Mouse (Mus musculus) limb, embryonic 14.5 days (tissue): ENCODE measurements around the gene Chst15. TPM values are rescaled to one million over a fixed set of nuclear protein-coding genes. Genes with fewer than 3 reads are reported as not detected.
A peak's percentile ranks its signal among the peaks of the same experiment; 100 is the strongest.

ENCODE experiments used
- ATAC-seq: fragments of 200-750 bp; cut with Nextera tagmentation; 2 replicates; pipeline ENCODE4 v1.8.0; 2017; ENCODE audit warnings: low read depth, moderate number of reproducible peaks, moderate TSS enrichment; ENCODE audit not compliant: low FRiP score
- DNase-seq: peaks from one replicate; pipeline ENCODE4 v3.0.0-alpha.2; 2015; ENCODE audit warnings: low spot score
- H3K27ac ChIP-seq: fragments of 300-500 bp; sonication (generic); replicated peaks from 2 replicates; pipeline ENCODE4 v1.5.1; 2014; ENCODE audit warnings: low read depth, mild to moderate bottlenecking, low read length, moderate library complexity, mixed read lengths
- H3K27me3 ChIP-seq: fragments of 300-500 bp; sonication (generic); 2 replicates; pipeline ENCODE4 v1.6.1; 2014; ENCODE audit warnings: low read length, mixed read lengths; ENCODE audit not compliant: control insufficient read depth, insufficient read depth
- H3K36me3 ChIP-seq: fragments of 300-500 bp; sonication (generic); 2 replicates; pipeline ENCODE4 v1.6.1; 2014; ENCODE audit warnings: mild to moderate bottlenecking, low read length, moderate library complexity, mixed read lengths; ENCODE audit not compliant: control insufficient read depth, insufficient read depth
- H3K4me1 ChIP-seq: fragments of 300-500 bp; sonication (generic); 2 replicates; pipeline ENCODE4 v1.6.1; 2014; ENCODE audit warnings: antibody characterized with exemption, low read length, mixed read lengths; ENCODE audit not compliant: control insufficient read depth, insufficient read depth
- H3K4me2 ChIP-seq: fragments of 300-500 bp; sonication (generic); replicated peaks from 2 replicates; pipeline ENCODE4 v1.6.1; 2014; ENCODE audit warnings: low read depth, mild to moderate bottlenecking, low read length, moderate library complexity; ENCODE audit not compliant: severe bottlenecking
- H3K4me3 ChIP-seq: fragments of 300-500 bp; sonication (generic); replicated peaks from 2 replicates; pipeline ENCODE4 v1.5.1; 2014; ENCODE audit warnings: low read length
- H3K9ac ChIP-seq: fragments of 300-500 bp; sonication (generic); 2 replicates; pipeline ENCODE4 v1.6.1; 2014; ENCODE audit warnings: mild to moderate bottlenecking, low read depth, low read length, moderate library complexity; ENCODE audit not compliant: severe bottlenecking
- H3K9me3 ChIP-seq: fragments of 300-500 bp; sonication (generic); 2 replicates; pipeline ENCODE4 v1.6.1; 2016; ENCODE audit warnings: low read length; ENCODE audit not compliant: control insufficient read depth
- POLR2A ChIP-seq: fragments of 200-500 bp; IDR thresholded peaks from 2 replicates; pipeline ENCODE4 v1.8.0; 2012; ENCODE audit warnings: inconsistent platforms, mild to moderate bottlenecking, moderate library complexity, borderline replicate concordance; ENCODE audit not compliant: insufficient read depth, insufficient read length; ENCODE audit errors: extremely low read depth
- WGBS: fragments of 180-500 bp; shearing (Covaris S2); extraction: QIAGEN DNeasy Blood & Tissue Kit; methylation state at CpG from one replicate; pipeline ENCODE4 v1.1.7; 2014; 5-methylcytosine and 5-hydroxymethylcytosine counted together
- polyA plus RNA-seq, 2 experiments: library from polyadenylated mRNA; depleted of rRNA in 1 of 2; stranded (reverse) in 1 of 2; unstranded in 1 of 2; fragments of >200 nt; fragmentation: Nextera tagmentation in 1 of 2; extraction: Ambion mirVana in 1 of 2; gene quantifications; 2 replicates each; pipeline versions ENCODE4 v1.2.1 to v1.2.3; 2012 to 2014

Gene Chst15
- polyA plus RNA-seq, 2 experiments: 16.1 to 16.4 TPM

DNA sequence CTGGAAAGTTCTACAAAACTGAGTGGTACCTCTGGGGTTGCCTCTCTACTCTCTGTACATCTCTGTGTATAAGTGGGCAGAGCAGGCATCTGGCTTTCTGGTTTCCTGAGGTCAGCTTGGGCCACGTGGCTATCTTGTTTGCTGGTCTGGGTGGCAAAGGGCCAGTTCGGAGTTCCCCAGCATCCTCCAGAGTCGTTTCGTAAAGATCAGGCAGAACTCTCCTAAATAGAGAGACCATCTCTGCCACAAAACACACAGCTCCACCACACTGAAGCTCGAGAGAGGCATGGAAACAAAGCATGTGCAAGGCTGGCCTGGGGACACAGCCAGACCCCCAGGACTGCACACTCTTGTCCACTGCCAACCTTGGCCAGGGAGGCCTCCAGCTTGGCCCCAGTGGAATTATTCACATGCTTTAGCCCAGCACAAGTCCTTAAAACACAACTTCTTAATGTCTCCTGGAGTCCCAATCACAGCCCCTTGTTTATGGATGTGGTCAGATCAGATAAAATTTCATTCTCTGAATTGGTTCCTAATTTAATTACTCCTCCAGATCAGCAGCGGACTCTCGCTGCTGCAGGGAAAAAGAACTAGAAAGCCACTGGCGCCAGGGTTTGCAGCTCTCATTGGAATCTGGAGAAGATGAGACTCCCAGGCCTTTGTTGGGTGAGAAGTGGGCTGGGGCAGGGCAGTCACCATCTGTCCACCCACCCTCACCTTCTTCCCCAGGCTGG is 14.4 kb downstream of the Chst15 start:
- 67% methylated on average over 8 of the region's 8 CpGs for WGBS
- no peak for DNase-seq

GRCm38 (mm10) chr7:132299661-132300210 is 17.3 kb downstream of the Chst15 start:
- Histone ChIP-seq H3K4me3 (no peak overlapping the region), H3K27me3 (no peaks in the 10 kb centered on the region), H3K9ac (no peak overlapping the region), H3K9me3 (no peaks in the 10 kb centered on the region), H3K27ac (no peak overlapping the region), H3K36me3 (no peaks in the 10 kb centered on the region), H3K4me2 (no peak overlapping the region), H3K4me1 (peaks cover 19% of the 10 kb centered on the region)
- WGBS: 17% methylated on average over 5 of the region's 5 CpGs
- no peak for ATAC-seq
- peak; percentile 42 for DNase-seq
- TF ChIP-seq POLR2A: no peak

More for the DNA sequence above, 14.4 kb downstream of the Chst15 start:
- Histone ChIP-seq H3K36me3 (no peaks in the 10 kb centered on the region), H3K4me1 (peaks cover 19% of the 10 kb centered on the region), H3K4me3 (no peak overlapping the region), H3K9me3 (no peaks in the 10 kb centered on the region), H3K4me2 (no peak overlapping the region), H3K27ac (no peak overlapping the region), H3K9ac (no peak overlapping the region), H3K27me3 (no peaks in the 10 kb centered on the region)
- TF ChIP-seq POLR2A: no peak
- ATAC-seq: no peak

- Histone ChIP-seq H3K9me3 (no peaks in the 10 kb centered on the region), H3K36me3 (no peaks in the 10 kb centered on the region), H3K4me3 (no peak overlapping the region), H3K4me1 (peaks cover 27% of the 10 kb centered on the region), H3K9ac (no peak overlapping the region), H3K27me3 (no peaks in the 10 kb centered on the region), H3K4me2 (no peak overlapping the region), H3K27ac (no peak overlapping the region)
- ATAC-seq (no peak), DNase-seq (no peak)
- WGBS: 50% methylated on average over 7 of the region's 7 CpGs
- TF ChIP-seq POLR2A: no peak
These were observed 18.5 kb downstream of the Chst15 start for GRCm38 (mm10) chr7:132298412-132298990.

DNA sequence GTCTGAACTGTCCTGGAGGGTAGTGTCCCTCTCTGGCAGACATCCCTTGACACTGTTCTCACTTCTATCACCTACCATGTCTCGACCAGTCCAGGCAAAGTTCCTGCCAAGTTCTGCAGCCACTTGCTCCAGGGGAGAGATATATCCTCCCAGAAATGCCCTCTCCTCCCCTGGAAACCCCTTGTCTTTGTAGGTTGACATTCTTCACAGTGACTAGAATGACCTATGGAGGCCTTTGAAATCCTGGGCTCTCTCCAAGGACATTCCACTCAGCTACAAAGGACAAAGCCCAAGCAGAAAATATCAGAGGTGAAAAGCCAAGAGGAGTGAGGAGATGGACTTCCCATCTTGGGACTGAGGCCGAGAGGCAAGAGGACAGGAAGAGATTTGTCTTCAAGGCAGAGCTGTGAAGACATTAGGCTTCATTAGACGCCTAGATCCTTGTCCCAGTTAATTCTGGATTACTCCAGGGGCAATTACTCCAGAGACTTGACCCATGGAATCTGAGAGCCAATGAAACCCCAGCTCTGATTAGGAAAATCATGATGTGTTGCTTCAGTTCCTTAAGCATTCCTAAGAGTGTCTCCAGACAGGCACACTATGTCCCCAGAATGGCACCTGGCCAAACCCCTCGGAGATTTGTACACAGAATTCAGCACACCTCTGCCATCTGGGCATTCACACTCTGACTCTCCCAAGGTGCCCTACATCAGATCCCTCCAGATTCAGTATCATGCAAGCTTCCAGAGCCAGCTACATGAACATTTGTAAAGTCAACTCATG is 20.2 kb downstream of the Chst15 start:
- Histone ChIP-seq H3K4me3 (no peak overlapping the region), H3K27me3 (no peaks in the 10 kb centered on the region), H3K9ac (no peak overlapping the region), H3K4me2 (no peak overlapping the region), H3K9me3 (no peaks in the 10 kb centered on the region), H3K4me1 (peaks cover 26% of the 10 kb centered on the region), H3K36me3 (no peaks in the 10 kb centered on the region), H3K27ac (no peak overlapping the region)
- DNase-seq (no peak), ATAC-seq (no peak)
- WGBS: 64% methylated on average over 4 of the region's 4 CpGs
- no peak for TF ChIP-seq POLR2A

DNA sequence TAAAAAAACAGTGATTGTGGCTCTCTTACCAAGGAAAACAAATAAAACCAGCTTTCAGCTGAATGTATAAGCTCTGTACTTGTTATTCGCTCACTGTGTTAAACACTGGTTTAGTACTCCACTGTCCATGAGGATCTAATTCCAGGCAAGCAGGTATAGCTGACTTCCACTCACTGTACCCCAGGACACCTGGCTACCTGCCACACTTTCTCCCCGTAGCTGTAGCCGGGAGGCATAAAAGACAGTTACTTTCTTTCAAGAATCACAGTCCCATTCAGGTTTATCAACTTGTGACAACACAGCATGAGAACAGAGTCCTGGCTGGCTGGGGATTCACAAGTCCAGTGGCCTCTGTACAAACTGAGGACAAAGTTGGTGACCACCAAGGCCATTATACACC is 20.9 kb downstream of the Chst15 start:
- H3K4me1 ChIP-seq: peaks cover 28% of the 10 kb centered on the region
- TF ChIP-seq POLR2A: no peak
- no peak for ATAC-seq
- H3K4me3 ChIP-seq: no peak overlapping the region
- 56% methylated on average over 3 of the region's 3 CpGs for WGBS
- no peak overlapping the region for H3K4me2 ChIP-seq
- H3K27me3 ChIP-seq: no peaks in the 10 kb centered on the region
- H3K27ac ChIP-seq: no peak overlapping the region
- no peak for DNase-seq
- no peak overlapping the region for H3K9ac ChIP-seq
- H3K9me3 ChIP-seq: no peaks in the 10 kb centered on the region
- H3K36me3 ChIP-seq: no peaks in the 10 kb centered on the region
